Mouse (Mus musculus) forebrain, postnatal 0 days (tissue): ENCODE results near the gene Mrpl54. TPM values are rescaled to one million over a fixed set of nuclear protein-coding genes. Genes with fewer than 3 reads are reported as not detected.
A peak's percentile ranks its signal among the peaks of the same experiment; 100 is the strongest.

Experiments used
- ATAC-seq: fragments of 200-750 bp; cut with Nextera tagmentation; 2 replicates; pipeline ENCODE4 v1.8.0; 2017; ENCODE audit warnings: mild to moderate bottlenecking, moderate library complexity
- DNase-seq: peaks from one replicate; pipeline ENCODE4 v3.0.0-alpha.2; 2015
- H3K27ac ChIP-seq: fragments of 300-500 bp; sonication (generic); 2 replicates; pipeline ENCODE4 v1.5.1; 2014; ENCODE audit warnings: low read depth, mild to moderate bottlenecking, antibody characterized with exemption, low read length, moderate library complexity, mixed read lengths
- H3K27me3 ChIP-seq: fragments of 300-500 bp; sonication (generic); 2 replicates; pipeline ENCODE4 v1.6.1; 2014; ENCODE audit warnings: mild to moderate bottlenecking, low read length, mixed read lengths; ENCODE audit not compliant: insufficient read depth
- H3K36me3 ChIP-seq: fragments of 300-500 bp; sonication (generic); 2 replicates; pipeline ENCODE4 v1.6.1; 2014; ENCODE audit warnings: mild to moderate bottlenecking, moderate library complexity; ENCODE audit not compliant: insufficient read depth
- H3K4me1 ChIP-seq: fragments of 300-500 bp; sonication (generic); 2 replicates; pipeline ENCODE4 v1.6.1; 2014; ENCODE audit warnings: antibody characterized with exemption; ENCODE audit not compliant: insufficient read depth
- H3K4me2 ChIP-seq: fragments of 300-500 bp; sonication (generic); 2 replicates; pipeline ENCODE4 v1.6.1; 2014; ENCODE audit warnings: low read depth, mild to moderate bottlenecking, moderate library complexity
- H3K4me3 ChIP-seq: fragments of 300-500 bp; sonication (generic); 2 replicates; pipeline ENCODE4 v1.5.1; 2014; ENCODE audit warnings: low read depth, low read length, mixed read lengths
- H3K9ac ChIP-seq: fragments of 300-500 bp; sonication (generic); 2 replicates; pipeline ENCODE4 v1.6.1; 2014; ENCODE audit warnings: mild to moderate bottlenecking
- H3K9me3 ChIP-seq: fragments of 300-500 bp; sonication (generic); 2 replicates; pipeline ENCODE4 v1.6.1; 2016; ENCODE audit warnings: low read length
- CTCF ChIP-seq: sonication (generic); IDR thresholded peaks from 2 replicates; pipeline ENCODE4 v1.5.1; 2016; ENCODE audit warnings: antibody characterized with exemption, control low read depth, low read depth
- WGBS: fragments of 180-500 bp; shearing (Covaris S2); extraction: QIAGEN DNeasy Blood & Tissue Kit; methylation state at CpG from one replicate; pipeline ENCODE4 v1.1.7; 2014; 5-methylcytosine and 5-hydroxymethylcytosine counted together
- polyA plus RNA-seq: library from polyadenylated mRNA; unstranded; fragments of >200 nt; fragmentation: Nextera tagmentation; extraction: Ambion mirVana; gene quantifications from 2 replicates; pipeline ENCODE4 v1.2.1, GENCODE M21; 2015
- total RNA-seq: library from RNA; depleted of rRNA; stranded (reverse); fragments of >200 nt; gene quantifications from 2 replicates; pipeline ENCODE4 v1.2.3, GENCODE M21; 2014

Mrpl54 gene
- total and polyA plus RNA-seq, 2 experiments from 2014 or later, result 94.9 to 134 TPM

GRCm38 (mm10) chr10:81284189-81284588 lies 17.5 kb upstream of the Mrpl54 start:
- no peaks in the 10 kb centered on the region for H3K27me3 ChIP-seq
- no peak overlapping the region for H3K4me3 ChIP-seq
- TF ChIP-seq CTCF, result no peak
- no peaks in the 10 kb centered on the region for H3K4me1 ChIP-seq
- 67% methylated on average over 6 of the region's 6 CpGs for WGBS
- no peak for ATAC-seq
- no peaks in the 10 kb centered on the region for H3K36me3 ChIP-seq
- no peak overlapping the region for H3K4me2 ChIP-seq
- DNase-seq, result no peak
- H3K9ac ChIP-seq, result no peak overlapping the region
- no peaks in the 10 kb centered on the region for H3K9me3 ChIP-seq
- H3K27ac ChIP-seq, result no peak overlapping the region

- H3K9ac ChIP-seq, result no peak overlapping the region
- no peak overlapping the region for H3K27ac ChIP-seq
- TF ChIP-seq CTCF, result no peak
- H3K36me3 ChIP-seq, result no peaks in the 10 kb centered on the region
- 52% methylated on average over 10 of the region's 10 CpGs for whole genome bisulfite sequencing
- ATAC-seq (no peak), DNase-seq (no peak)
- no peak overlapping the region for H3K4me3 ChIP-seq
- no peak overlapping the region for H3K4me2 ChIP-seq
- H3K9me3 ChIP-seq, result no peaks in the 10 kb centered on the region
- no peaks in the 10 kb centered on the region for H3K27me3 ChIP-seq
- H3K4me1 ChIP-seq, result no peaks in the 10 kb centered on the region
Observed at GRCm38 (mm10) chr10:81279496-81279895, 12.8 kb upstream of the Mrpl54 start.

GRCm38 (mm10) chr10:81277676-81278075 lies 10.9 kb upstream of the Mrpl54 start:
- Histone ChIP-seq H3K9ac (no peak overlapping the region), H3K9me3 (no peaks in the 10 kb centered on the region), H3K27ac (no peak overlapping the region), H3K27me3 (no peaks in the 10 kb centered on the region), H3K4me2 (no peak overlapping the region), H3K4me1 (no peaks in the 10 kb centered on the region), H3K36me3 (peaks cover 12% of the 10 kb centered on the region), H3K4me3 (no peak overlapping the region)
- WGBS, result 85% methylated on average over 22 of the region's 22 CpGs
- no peak for TF ChIP-seq CTCF
- DNase-seq (no peak), ATAC-seq (no peak)

GRCm38 (mm10) chr10:81273842-81274241 lies 7.1 kb upstream of the Mrpl54 start:
- ATAC-seq, result no peak
- no peak for TF ChIP-seq CTCF
- no peak overlapping the region for H3K4me2 ChIP-seq
- H3K9ac ChIP-seq, result no peak overlapping the region
- no peaks in the 10 kb centered on the region for H3K27me3 ChIP-seq
- H3K4me1 ChIP-seq, result 0 out of 2 replicates have a peak, but pooled peaks cover under 1% of the 10 kb centered on the region
- WGBS, result 95% methylated on average over 19 of the region's 19 CpGs
- no peak overlapping the region for H3K4me3 ChIP-seq
- H3K27ac ChIP-seq, result no peak overlapping the region
- no peak for DNase-seq
- no peaks in the 10 kb centered on the region for H3K9me3 ChIP-seq
- peaks cover 32% of the 10 kb centered on the region for H3K36me3 ChIP-seq

DNA sequence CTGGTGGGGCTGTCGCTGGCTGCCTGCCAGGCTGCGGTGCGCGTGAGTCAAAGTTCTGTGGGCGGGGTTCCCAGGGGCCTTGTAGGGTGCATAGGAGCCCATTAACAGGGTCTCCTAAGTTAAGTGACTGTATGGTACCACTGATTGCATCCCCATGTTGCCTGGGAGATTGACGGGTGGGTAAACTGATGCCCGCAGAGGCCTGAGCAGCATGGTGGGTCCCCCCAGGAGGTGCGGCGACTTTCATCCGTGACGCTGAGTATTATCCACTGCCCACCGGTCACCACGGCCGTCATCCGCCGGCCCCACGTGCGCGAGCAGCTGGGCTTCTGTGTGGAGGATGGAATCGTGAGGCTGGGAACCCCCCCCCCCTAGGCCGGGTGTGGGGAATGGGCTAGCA lies 5.6 kb upstream of the Mrpl54 start:
- no peak for ATAC-seq
- DNase-seq, result no peak

DNA sequence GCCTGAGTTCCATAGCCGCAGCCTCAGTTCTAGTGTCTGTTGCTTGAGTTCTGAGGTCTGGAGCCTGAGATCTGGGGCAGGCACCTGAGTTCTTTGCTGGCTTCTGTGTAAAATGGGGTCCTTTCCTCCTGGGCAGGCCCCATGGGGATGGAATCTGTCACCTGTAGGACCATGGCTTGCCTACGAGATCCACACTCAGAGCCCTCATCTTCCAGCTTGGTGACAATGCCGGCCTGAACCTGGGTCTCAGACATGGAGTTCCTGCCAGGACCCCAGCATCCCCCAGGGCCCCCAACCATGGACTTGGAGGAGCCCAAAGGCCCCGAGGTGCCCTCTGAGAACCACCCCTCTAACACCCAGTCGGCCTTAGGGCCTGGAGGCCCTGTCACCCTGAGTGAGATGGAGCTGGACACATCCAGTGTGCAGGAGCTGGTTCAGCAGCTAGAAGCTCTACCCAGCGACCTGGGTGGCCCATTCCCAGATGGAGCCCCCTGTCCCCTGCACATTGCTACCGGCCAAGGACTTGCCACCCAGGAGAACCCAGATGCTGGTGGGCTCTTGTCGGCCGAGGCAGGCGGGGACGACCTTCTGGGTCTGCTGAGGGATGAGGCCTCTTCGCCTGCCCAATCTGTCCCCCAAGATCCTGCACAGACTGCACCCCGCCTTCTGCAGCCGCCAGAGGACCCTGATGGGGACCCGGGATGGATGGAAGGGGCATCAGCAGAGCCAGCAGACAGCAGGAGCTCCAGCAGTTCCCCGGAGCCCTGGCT lies 2.1 kb upstream of the Mrpl54 start:
- H3K4me2 ChIP-seq, result peak overlapping the region; percentile 75
- 79% methylated on average over 16 of the region's 16 CpGs for WGBS
- peak overlapping the region; percentile 54 for H3K4me3 ChIP-seq
- H3K9ac ChIP-seq, result peak overlapping the region; percentile 63
- H3K36me3 ChIP-seq, result peaks cover 40% of the 10 kb centered on the region
- H3K4me1 ChIP-seq, result 0 out of 2 replicates have a peak, but pooled peaks cover 4% of the 10 kb centered on the region
- H3K27ac ChIP-seq, result no peak overlapping the region
- TF ChIP-seq CTCF, result no peak
- H3K9me3 ChIP-seq, result no peaks in the 10 kb centered on the region
- DNase-seq (no peak), ATAC-seq (no peak)
- H3K27me3 ChIP-seq, result no peaks in the 10 kb centered on the region

More for the DNA sequence above, 5.6 kb upstream of the Mrpl54 start:
- 92% methylated on average over 20 of the region's 21 CpGs for WGBS
- no peak for TF ChIP-seq CTCF
- Histone ChIP-seq H3K4me1 (0 out of 2 replicates have a peak, but pooled peaks cover 4% of the 10 kb centered on the region), H3K9me3 (no peaks in the 10 kb centered on the region), H3K27ac (no peak overlapping the region), H3K27me3 (no peaks in the 10 kb centered on the region), H3K36me3 (peaks cover 32% of the 10 kb centered on the region), H3K4me3 (no peak overlapping the region), H3K9ac (no peak overlapping the region), H3K4me2 (no peak overlapping the region)

DNA sequence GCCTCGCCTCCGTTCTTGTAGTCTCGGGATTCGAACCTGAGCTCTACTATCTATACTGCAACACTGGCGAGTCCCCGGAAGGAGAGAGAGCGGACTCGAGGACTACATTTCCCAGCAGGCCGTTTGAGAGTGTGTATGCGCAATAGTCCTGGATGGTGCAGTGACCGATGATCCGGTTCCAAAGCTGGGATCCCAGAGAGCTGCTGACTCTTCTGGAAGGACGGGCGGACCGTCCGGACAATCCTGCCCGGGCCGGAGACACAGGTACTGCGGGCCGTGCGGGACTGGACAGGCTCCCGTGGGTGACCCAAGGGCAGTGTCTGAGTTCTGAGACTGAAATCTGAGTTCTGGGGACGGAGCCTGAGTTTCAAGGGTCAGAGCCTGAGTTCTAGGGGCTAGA lies 1.3 kb upstream of the Mrpl54 start:
- no peak overlapping the region for H3K27ac ChIP-seq
- ATAC-seq (peak; percentile 61), DNase-seq (peak; percentile 85)
- peak overlapping the region; percentile 63 for H3K9ac ChIP-seq
- no peaks in the 10 kb centered on the region for H3K27me3 ChIP-seq
- TF ChIP-seq CTCF, result no peak
- WGBS, result 4% methylated on average over 23 of the region's 23 CpGs
- peak overlapping the region; percentile 75 for H3K4me2 ChIP-seq
- H3K36me3 ChIP-seq, result peaks cover 41% of the 10 kb centered on the region
- H3K4me1 ChIP-seq, result 0 out of 2 replicates have a peak, but pooled peaks cover 4% of the 10 kb centered on the region
- no peaks in the 10 kb centered on the region for H3K9me3 ChIP-seq
- peak overlapping the region; percentile 54 for H3K4me3 ChIP-seq
